Mouse (Mus musculus) heart, postnatal 0 days (tissue): Measurements from ENCODE around the gene Pttg1.

ENCODE experiments used
- CTCF ChIP-seq: IDR thresholded peaks from 2 replicates; pipeline ENCODE4 v1.5.1; 2016; ENCODE audit warnings: antibody characterized with exemption, control low read depth, low read depth
- EP300 ChIP-seq: IDR thresholded peaks from 2 replicates; pipeline ENCODE4 v1.6.1; 2016; ENCODE audit warnings: antibody characterized with exemption, low read depth

GRCm38 (mm10) chr11:43383581-43383980, 42.5 kb downstream of the Pttg1 start:
- TF ChIP-seq CTCF (no peak), EP300 (no peak)
